In genomic region chr5:37245651-37246050, GRCm38 (mm10) we compare ENCODE assay signal across 9 mouse cellular contexts. TPM values are rescaled to one million over a fixed set of nuclear protein-coding genes. Genes with fewer than 3 reads are reported as not detected.
DNase-seq lines count a peak whose midpoint lies in the region; ATAC-seq and TF ChIP-seq lines count a peak whose summit lies in the region.
"Had no signal": no experiment of that assay in that cellular context is flagged by ENCODE, and none has a peak within 500 bp of the region (broad histone marks: within the 10 kb centered on the region; RNA-seq: fewer than 3 reads in every experiment).

No protein-coding gene starts in this region.

- 0% methylated on average over 30 of the region's 42 CpGs for WGBS in forebrain, embryonic 12.5 days
- under 1% methylated on average over 40 of the region's 42 CpGs for WGBS in hindbrain, embryonic 12.5 days
- WGBS in limb, embryonic 10.5 days, result under 1% methylated on average over 41 of the region's 42 CpGs
- under 1% methylated on average over 35 of the region's 42 CpGs for WGBS in neural tube, embryonic 13.5 days

- peak overlapping the region; percentile 71 for H3K4me3 ChIP-seq in gastrocnemius, adult 2 months
- peak overlapping the region; percentile 76 for H3K4me3 ChIP-seq in forebrain, embryonic 12.5 days (replicated peaks)
- H3K4me3 ChIP-seq in hindbrain, embryonic 12.5 days, result peak overlapping the region; percentile 74
- H3K4me3 ChIP-seq in limb, embryonic 10.5 days, result peak overlapping the region; percentile 74
- H3K4me3 ChIP-seq in neural tube, embryonic 13.5 days, result peak overlapping the region; percentile 68

- no peaks in the 10 kb centered on the region for H3K9me3 ChIP-seq in forebrain, embryonic 12.5 days
- no peaks in the 10 kb centered on the region for H3K9me3 ChIP-seq in hindbrain, embryonic 12.5 days (replicated peaks)
- no peaks in the 10 kb centered on the region for H3K9me3 ChIP-seq in limb, embryonic 10.5 days (replicated peaks)
- H3K9me3 ChIP-seq in neural tube, embryonic 13.5 days, result no peaks in the 10 kb centered on the region

- H3K27ac ChIP-seq in gastrocnemius, adult 2 months, result no peak overlapping the region
- H3K27ac ChIP-seq in forebrain, embryonic 12.5 days, result peak overlapping the region; percentile 98
- peak overlapping the region; percentile 98 for H3K27ac ChIP-seq in hindbrain, embryonic 12.5 days
- H3K27ac ChIP-seq in limb, embryonic 10.5 days, result peak overlapping the region; percentile 84
- H3K27ac ChIP-seq in neural tube, embryonic 13.5 days (replicated peaks), result peak overlapping the region; percentile 98

- no peak for TF ChIP-seq CTCF in gastrocnemius, adult 2 months (IDR thresholded peaks at IDR 0.05)

- H3K36me3 ChIP-seq in forebrain, embryonic 12.5 days (replicated peaks), result no peaks in the 10 kb centered on the region
- no peaks in the 10 kb centered on the region for H3K36me3 ChIP-seq in hindbrain, embryonic 12.5 days
- H3K36me3 ChIP-seq in limb, embryonic 10.5 days, result no peaks in the 10 kb centered on the region
- H3K36me3 ChIP-seq in neural tube, embryonic 13.5 days, result no peaks in the 10 kb centered on the region; the same call in 1 of the 2 replicates

- H3K4me1 ChIP-seq in forebrain, embryonic 12.5 days, result peaks cover 86% of the 10 kb centered on the region
- H3K4me1 ChIP-seq in hindbrain, embryonic 12.5 days, result peaks cover 69% of the 10 kb centered on the region
- H3K4me1 ChIP-seq in limb, embryonic 10.5 days, result peaks cover 68% of the 10 kb centered on the region
- peaks cover 83% of the 10 kb centered on the region for H3K4me1 ChIP-seq in neural tube, embryonic 13.5 days (replicated peaks)

- intact Hi-C loops in gastrocnemius, adult 2 months (cut with DNase I), result no loop called here

- H3K9ac ChIP-seq in forebrain, embryonic 12.5 days, result peak overlapping the region; percentile 89
- H3K9ac ChIP-seq in hindbrain, embryonic 12.5 days, result peak overlapping the region; percentile 88
- H3K9ac ChIP-seq in neural tube, embryonic 13.5 days, result peak overlapping the region; percentile 92

- peak overlapping the region; percentile 72 for H3K4me2 ChIP-seq in forebrain, embryonic 12.5 days
- H3K4me2 ChIP-seq in hindbrain, embryonic 12.5 days (replicated peaks), result peak overlapping the region; percentile 74
- H3K4me2 ChIP-seq in neural tube, embryonic 13.5 days, result peak overlapping the region; percentile 90

- no peak for DNase-seq in gastrocnemius, adult 2 months
- DNase-seq in gastrocnemius, postnatal 10 days, result no peak
- DNase-seq in brain, adult 2 months (ENCODE audit: low read depth, low spot score), result peak; percentile 94
- DNase-seq in limb, embryonic 10.5 days (ENCODE audit: low spot score), result peak; percentile 73
- no peak for DNase-seq in c-Kit-positive CD71-positive TER-119-positive erythroid progenitor cells, embryonic 14.5 days (ENCODE audit: low spot score)

- peaks cover 47% of the 10 kb centered on the region for H3K27me3 ChIP-seq in forebrain, embryonic 12.5 days
- peaks cover 49% of the 10 kb centered on the region for H3K27me3 ChIP-seq in hindbrain, embryonic 12.5 days
- peaks cover 58% of the 10 kb centered on the region for H3K27me3 ChIP-seq in limb, embryonic 10.5 days (ENCODE audit: low read depth, poor library complexity, severe bottlenecking)
- peaks cover 28% of the 10 kb centered on the region for H3K27me3 ChIP-seq in neural tube, embryonic 13.5 days

- peak; percentile 67 for ATAC-seq in forebrain, embryonic 12.5 days (ENCODE audit: low FRiP score)
- peak; percentile 46 for ATAC-seq in hindbrain, embryonic 12.5 days (ENCODE audit: low FRiP score)
- ATAC-seq in neural tube, embryonic 13.5 days (ENCODE audit: low read depth), result peak; percentile 42

RNA-seq across cellular contexts. Expression of gene Crmp1, which starts 3.9 kb away (rescaled TPM):
- under 1 TPM; 0.18 to 0.56 TPM for total RNA-seq in gastrocnemius, adult 2 months (2021)
- 1 to 10 TPM; 1.5 to 2.5 TPM for total RNA-seq in gastrocnemius, postnatal 10 days (2021)
- 352 and 405 TPM in 2 replicates for polyA plus RNA-seq in forebrain, embryonic 12.5 days (2016; fragmentation: Nextera tagmentation; extraction: Ambion mirVana)
- polyA plus RNA-seq in hindbrain, embryonic 12.5 days (2016; fragmentation: Nextera tagmentation; extraction: Ambion mirVana), result 497 and 557 TPM in 2 replicates
- 61.8 and 91.8 TPM in 2 replicates for polyA plus RNA-seq in limb, embryonic 10.5 days (2016; fragmentation: Nextera tagmentation; extraction: Ambion mirVana)
- polyA plus RNA-seq in neural tube, embryonic 13.5 days (2015; fragmentation: Nextera tagmentation; extraction: Ambion mirVana), result 739 and 776 TPM in 2 replicates
- total RNA-seq: hematopoietic stem cell, adult 5-6 weeks had no signal

Comparison
In these comparisons a context has a peak if more than half of its experiments do, and no peak if none do; other contexts are left out.
1. DNase-seq: peak in brain, adult 2 months (single experiment) and limb, embryonic 10.5 days (single experiment); none in gastrocnemius, adult 2 months (single experiment), gastrocnemius, postnatal 10 days (single experiment) and c-Kit-positive CD71-positive TER-119-positive erythroid progenitor cells, embryonic 14.5 days (single experiment).
2. Peak in every context shown above with its lines, with median percentiles within 50 percentile points of each other: H3K4me3 ChIP-seq, ATAC-seq, H3K4me2 ChIP-seq and H3K9ac ChIP-seq.